Mouse (Mus musculus): Measurements from ENCODE around the gene Syt8. TPM values are rescaled to one million over a fixed set of nuclear protein-coding genes. Genes with fewer than 3 reads are reported as not detected.
A peak's percentile ranks its signal among the peaks of the same experiment; 100 is the strongest.

The Syt8 gene
- polyA plus RNA-seq, 1 experiment from 2014 or later: not detected

GRCm38 (mm10) chr7:142461446-142461845 lies 26.8 kb downstream of the Syt8 start:
- ATAC-seq (ENCODE audit: low read depth): no peak
- Histone ChIP-seq H3K9ac (replicated peaks; ENCODE audit: low read depth, low read length) (no peak overlapping the region), H3K36me3 (ENCODE audit: control insufficient read depth, insufficient read depth, low read length) (no peaks in the 10 kb centered on the region), H3K27ac (ENCODE audit: low read depth, low read length) (no peak overlapping the region), H3K9me3 (ENCODE audit: control insufficient read depth, low read length) (no peaks in the 10 kb centered on the region), H3K4me3 (ENCODE audit: low read depth, low read length) (no peak overlapping the region), H3K4me1 (ENCODE audit: control insufficient read depth, insufficient read depth, low read length) (no peaks in the 10 kb centered on the region), H3K4me2 (ENCODE audit: low read depth, low read length) (no peak overlapping the region), H3K27me3 (ENCODE audit: control insufficient read depth, insufficient read depth, low read length) (no peaks in the 10 kb centered on the region)
- WGBS: 85% methylated on average over 2 of the region's 2 CpGs

GRCm38 (mm10) chr7:142462190-142462589 lies 27.5 kb downstream of the Syt8 start:
- no peak overlapping the region for H3K27ac ChIP-seq (ENCODE audit: low read depth, low read length)
- no peak for ATAC-seq (ENCODE audit: low read depth)
- no peaks in the 10 kb centered on the region for H3K4me1 ChIP-seq (ENCODE audit: control insufficient read depth, insufficient read depth, low read length)
- 78% methylated on average over 6 of the region's 6 CpGs for WGBS
- no peaks in the 10 kb centered on the region for H3K27me3 ChIP-seq (ENCODE audit: control insufficient read depth, insufficient read depth, low read length)
- H3K4me3 ChIP-seq (ENCODE audit: low read depth, low read length): no peak overlapping the region
- H3K9ac ChIP-seq (replicated peaks; ENCODE audit: low read depth, low read length): no peak overlapping the region
- no peak overlapping the region for H3K4me2 ChIP-seq (ENCODE audit: low read depth, low read length)
- no peaks in the 10 kb centered on the region for H3K36me3 ChIP-seq (ENCODE audit: control insufficient read depth, insufficient read depth, low read length)
- H3K9me3 ChIP-seq (ENCODE audit: control insufficient read depth, low read length): no peaks in the 10 kb centered on the region

- no peak for ATAC-seq (ENCODE audit: low read depth)
- 71% methylated on average over 4 of the region's 4 CpGs for WGBS
- Histone ChIP-seq H3K4me2 (ENCODE audit: low read depth, low read length) (no peak overlapping the region), H3K27me3 (ENCODE audit: control insufficient read depth, insufficient read depth, low read length) (no peaks in the 10 kb centered on the region), H3K9ac (replicated peaks; ENCODE audit: low read depth, low read length) (no peak overlapping the region), H3K4me3 (ENCODE audit: low read depth, low read length) (no peak overlapping the region), H3K9me3 (ENCODE audit: control insufficient read depth, low read length) (no peaks in the 10 kb centered on the region), H3K4me1 (ENCODE audit: control insufficient read depth, insufficient read depth, low read length) (no peaks in the 10 kb centered on the region), H3K36me3 (ENCODE audit: control insufficient read depth, insufficient read depth, low read length) (no peaks in the 10 kb centered on the region), H3K27ac (ENCODE audit: low read depth, low read length) (no peak overlapping the region)
These were observed 28.0 kb downstream of the Syt8 start for GRCm38 (mm10) chr7:142462594-142463078.

- WGBS: 85% methylated on average over 7 of the region's 7 CpGs
These were observed 35.6 kb downstream of the Syt8 start for GRCm38 (mm10) chr7:142470171-142470691.

GRCm38 (mm10) chr7:142470808-142471413 lies 36.3 kb downstream of the Syt8 start:
- Histone ChIP-seq H3K4me2 (ENCODE audit: low read depth, low read length) (no peak overlapping the region), H3K4me1 (ENCODE audit: control insufficient read depth, insufficient read depth, low read length) (0 out of 2 replicates have a peak, but pooled peaks cover 7% of the 10 kb centered on the region), H3K4me3 (ENCODE audit: low read depth, low read length) (no peak overlapping the region), H3K27me3 (ENCODE audit: control insufficient read depth, insufficient read depth, low read length) (no peaks in the 10 kb centered on the region), H3K36me3 (ENCODE audit: control insufficient read depth, insufficient read depth, low read length) (no peaks in the 10 kb centered on the region), H3K27ac (ENCODE audit: low read depth, low read length) (no peak overlapping the region), H3K9ac (replicated peaks; ENCODE audit: low read depth, low read length) (no peak overlapping the region), H3K9me3 (ENCODE audit: control insufficient read depth, low read length) (no peaks in the 10 kb centered on the region)
- 0 out of 2 replicates have a peak, but pooled peaks have one; percentile 34 for ATAC-seq (ENCODE audit: low read depth)
- 28% methylated on average over 4 of the region's 4 CpGs for WGBS

More at GRCm38 (mm10) chr7:142470171-142470691, 35.6 kb downstream of the Syt8 start:
- Histone ChIP-seq H3K36me3 (ENCODE audit: control insufficient read depth, insufficient read depth, low read length) (no peaks in the 10 kb centered on the region), H3K9me3 (ENCODE audit: control insufficient read depth, low read length) (no peaks in the 10 kb centered on the region), H3K27ac (ENCODE audit: low read depth, low read length) (no peak overlapping the region), H3K9ac (replicated peaks; ENCODE audit: low read depth, low read length) (no peak overlapping the region), H3K4me2 (ENCODE audit: low read depth, low read length) (no peak overlapping the region), H3K27me3 (ENCODE audit: control insufficient read depth, insufficient read depth, low read length) (no peaks in the 10 kb centered on the region), H3K4me3 (ENCODE audit: low read depth, low read length) (no peak overlapping the region), H3K4me1 (ENCODE audit: control insufficient read depth, insufficient read depth, low read length) (0 out of 2 replicates have a peak, but pooled peaks cover 7% of the 10 kb centered on the region)
- ATAC-seq (ENCODE audit: low read depth): no peak

GRCm38 (mm10) chr7:142471414-142471861 lies 36.8 kb downstream of the Syt8 start:
- Histone ChIP-seq H3K4me3 (ENCODE audit: low read depth, low read length) (no peak overlapping the region), H3K9me3 (ENCODE audit: control insufficient read depth, low read length) (no peaks in the 10 kb centered on the region), H3K27me3 (ENCODE audit: control insufficient read depth, insufficient read depth, low read length) (no peaks in the 10 kb centered on the region), H3K27ac (ENCODE audit: low read depth, low read length) (no peak overlapping the region), H3K9ac (replicated peaks; ENCODE audit: low read depth, low read length) (no peak overlapping the region), H3K4me2 (ENCODE audit: low read depth, low read length) (no peak overlapping the region), H3K4me1 (ENCODE audit: control insufficient read depth, insufficient read depth, low read length) (0 out of 2 replicates have a peak, but pooled peaks cover 7% of the 10 kb centered on the region), H3K36me3 (ENCODE audit: control insufficient read depth, insufficient read depth, low read length) (no peaks in the 10 kb centered on the region)
- WGBS: 33% methylated on average over 6 of the region's 6 CpGs
- ATAC-seq (ENCODE audit: low read depth): no peak

- 0 out of 2 replicates have a peak, but pooled peaks cover 7% of the 10 kb centered on the region for H3K4me1 ChIP-seq (ENCODE audit: control insufficient read depth, insufficient read depth, low read length)
- no peak overlapping the region for H3K4me3 ChIP-seq (ENCODE audit: low read depth, low read length)
- 28% methylated on average over 15 of the region's 15 CpGs for WGBS
- no peak overlapping the region for H3K9ac ChIP-seq (replicated peaks; ENCODE audit: low read depth, low read length)
- no peaks in the 10 kb centered on the region for H3K9me3 ChIP-seq (ENCODE audit: control insufficient read depth, low read length)
- ATAC-seq (ENCODE audit: low read depth): no peak
- no peaks in the 10 kb centered on the region for H3K36me3 ChIP-seq (ENCODE audit: control insufficient read depth, insufficient read depth, low read length)
- no peaks in the 10 kb centered on the region for H3K27me3 ChIP-seq (ENCODE audit: control insufficient read depth, insufficient read depth, low read length)
- no peak overlapping the region for H3K4me2 ChIP-seq (ENCODE audit: low read depth, low read length)
- H3K27ac ChIP-seq (ENCODE audit: low read depth, low read length): no peak overlapping the region
These were observed 37.4 kb downstream of the Syt8 start for GRCm38 (mm10) chr7:142471884-142472570.

GRCm38 (mm10) chr7:142472936-142473335 lies 38.3 kb downstream of the Syt8 start:
- H3K4me1 ChIP-seq (ENCODE audit: control insufficient read depth, insufficient read depth, low read length): 0 out of 2 replicates have a peak, but pooled peaks cover 7% of the 10 kb centered on the region
- H3K4me3 ChIP-seq (ENCODE audit: low read depth, low read length): no peak overlapping the region
- WGBS: 93% methylated on average over 4 of the region's 4 CpGs
- no peak overlapping the region for H3K9ac ChIP-seq (replicated peaks; ENCODE audit: low read depth, low read length)
- ATAC-seq (ENCODE audit: low read depth): no peak
- no peaks in the 10 kb centered on the region for H3K27me3 ChIP-seq (ENCODE audit: control insufficient read depth, insufficient read depth, low read length)
- no peaks in the 10 kb centered on the region for H3K9me3 ChIP-seq (ENCODE audit: control insufficient read depth, low read length)
- H3K36me3 ChIP-seq (ENCODE audit: control insufficient read depth, insufficient read depth, low read length): no peaks in the 10 kb centered on the region
- H3K4me2 ChIP-seq (ENCODE audit: low read depth, low read length): no peak overlapping the region
- H3K27ac ChIP-seq (ENCODE audit: low read depth, low read length): no peak overlapping the region

GRCm38 (mm10) chr7:142473476-142473875 lies 38.8 kb downstream of the Syt8 start:
- WGBS: 92% methylated on average over 2 of the region's 2 CpGs
- Histone ChIP-seq H3K27me3 (ENCODE audit: control insufficient read depth, insufficient read depth, low read length) (no peaks in the 10 kb centered on the region), H3K27ac (ENCODE audit: low read depth, low read length) (no peak overlapping the region), H3K4me2 (ENCODE audit: low read depth, low read length) (no peak overlapping the region), H3K9ac (replicated peaks; ENCODE audit: low read depth, low read length) (no peak overlapping the region), H3K4me3 (ENCODE audit: low read depth, low read length) (no peak overlapping the region), H3K9me3 (ENCODE audit: control insufficient read depth, low read length) (no peaks in the 10 kb centered on the region), H3K36me3 (ENCODE audit: control insufficient read depth, insufficient read depth, low read length) (no peaks in the 10 kb centered on the region), H3K4me1 (ENCODE audit: control insufficient read depth, insufficient read depth, low read length) (0 out of 2 replicates have a peak, but pooled peaks cover 7% of the 10 kb centered on the region)
- ATAC-seq (ENCODE audit: low read depth): no peak
